Mouse (Mus musculus) CD4-positive helper T cell, adult 2 months (primary cell): ENCODE measurements around the gene Itga2.

Experiments used
- DNase-seq: peaks from one replicate; pipeline ENCODE4 v3.0.0-alpha.2; 2012; ENCODE audit warnings: low read depth, missing footprints, low spot score

The Itga2 gene

DNA sequence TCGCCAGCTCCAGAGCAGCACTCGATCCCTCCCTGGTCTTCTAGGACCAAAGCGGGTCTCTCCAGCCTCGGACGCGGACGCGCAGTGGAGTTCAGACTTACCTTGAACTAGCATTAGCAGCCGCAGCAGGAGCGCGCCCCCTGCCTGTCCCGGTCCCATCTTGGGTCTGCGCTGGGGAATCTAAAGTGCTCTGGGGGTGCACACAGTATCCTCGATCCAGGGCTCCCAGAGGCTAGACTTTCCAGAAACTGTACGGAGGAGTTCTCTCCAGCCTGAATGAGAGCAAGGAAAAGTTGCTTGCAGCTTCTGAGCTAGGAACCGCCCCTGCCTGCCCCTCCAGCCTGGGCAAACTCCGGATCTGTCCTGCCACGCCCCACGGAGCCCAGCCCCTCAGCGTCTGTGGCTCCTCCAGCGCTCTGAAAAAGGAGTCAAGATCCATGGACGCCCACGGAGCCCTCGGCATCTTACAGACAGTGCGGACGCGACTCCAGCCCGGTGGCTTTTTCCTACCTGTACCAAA, at the start of gene Itga2:
Gene Itga2 (minus strand): TSS at position 326 of the 520 bp plus-strand sequence.
- DNase-seq, result peak; percentile 80

DNA sequence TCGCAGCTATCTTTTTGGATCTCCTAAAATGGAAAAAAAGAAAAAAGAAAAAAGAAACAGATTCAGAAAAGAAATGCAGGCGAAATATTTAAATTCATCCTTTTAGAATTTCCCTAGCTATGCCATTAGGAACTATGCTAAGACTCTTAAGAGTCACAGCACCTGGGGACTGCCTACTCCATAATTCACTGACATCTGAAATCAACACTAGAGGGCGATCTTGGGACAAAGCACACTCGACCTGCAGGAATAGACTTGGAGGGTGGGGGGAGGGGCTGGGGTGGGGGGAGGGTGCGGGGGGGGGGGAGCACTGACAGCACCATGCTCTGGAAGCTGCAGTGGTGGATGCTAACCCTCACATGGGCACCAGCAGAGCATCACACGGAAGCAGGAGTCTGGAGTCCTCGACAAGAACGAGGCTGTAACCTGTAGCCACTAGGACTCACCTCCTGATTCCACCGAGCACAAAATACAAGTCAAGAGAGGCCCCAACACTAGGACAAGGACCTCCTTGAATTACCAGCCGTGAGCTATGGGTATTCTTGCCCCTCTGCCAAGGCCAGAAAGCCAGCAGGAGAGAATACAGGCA, 49.0 kb upstream of the Itga2 start:
- no peak for DNase-seq

DNA sequence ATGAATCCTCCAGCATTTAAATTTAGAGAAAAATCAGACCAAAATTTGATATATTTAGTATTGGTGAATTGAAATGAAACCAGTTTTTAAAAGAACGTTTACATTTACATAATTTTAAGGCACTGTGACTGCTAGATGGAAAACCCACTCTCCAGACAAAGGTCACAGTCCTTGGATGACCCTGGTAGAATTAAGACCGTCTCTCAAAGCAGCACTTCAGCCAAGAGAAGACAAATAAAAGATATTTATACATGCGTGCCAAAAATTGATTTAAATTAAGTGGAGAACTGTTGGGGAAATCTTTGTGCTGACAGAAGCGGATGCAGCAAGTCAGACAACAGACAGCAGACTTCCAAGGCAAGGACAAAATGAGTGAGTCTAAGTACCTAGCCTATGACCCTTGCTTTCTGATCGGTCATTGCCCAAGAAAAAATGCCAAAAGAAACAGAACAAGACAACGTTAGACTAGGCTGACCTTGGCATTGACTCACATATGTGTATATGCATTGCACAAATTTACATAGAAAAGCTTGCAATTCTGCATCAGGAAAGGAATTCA, 42.7 kb upstream of the Itga2 start:
- no peak for DNase-seq

DNA sequence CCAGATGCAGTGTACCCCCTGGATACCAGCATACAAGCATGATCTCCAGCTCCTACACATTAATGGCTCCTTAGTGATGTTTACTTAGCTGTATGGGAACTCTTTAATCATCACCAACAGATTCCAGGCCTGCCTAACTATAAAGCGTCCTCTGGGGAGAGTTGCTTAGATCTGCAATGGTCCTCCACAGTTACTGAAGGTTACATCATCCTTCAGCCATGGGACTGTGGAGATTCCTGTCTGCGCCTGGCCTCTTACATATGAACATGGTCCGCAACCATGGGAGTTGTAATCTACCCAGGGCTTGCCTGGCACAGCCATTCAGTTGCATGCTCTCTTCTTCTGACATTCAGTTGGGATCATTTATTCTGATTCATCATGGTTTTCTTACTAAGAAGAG, 40.0 kb upstream of the Itga2 start:
- DNase-seq, result no peak

DNA sequence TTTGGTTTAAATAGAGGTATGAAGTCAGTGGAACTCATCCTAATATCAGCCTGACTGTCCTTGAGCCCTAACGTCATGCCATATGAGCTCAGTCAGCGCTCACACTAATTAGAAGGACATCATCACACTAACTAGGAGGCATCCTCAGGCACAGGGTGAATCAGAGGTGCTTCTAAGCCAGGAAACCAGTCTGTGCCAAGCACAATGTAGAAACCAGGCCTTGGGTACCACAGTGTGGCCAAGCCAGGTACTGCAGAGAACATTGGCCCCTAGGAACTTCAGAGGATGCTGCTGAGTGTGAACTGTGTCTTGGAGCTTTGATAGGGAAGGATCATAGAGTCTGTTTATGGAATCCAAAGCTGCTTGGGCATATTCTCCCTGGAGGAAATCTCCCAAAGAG, 32.3 kb upstream of the Itga2 start:
- peak; percentile 75 for DNase-seq

DNA sequence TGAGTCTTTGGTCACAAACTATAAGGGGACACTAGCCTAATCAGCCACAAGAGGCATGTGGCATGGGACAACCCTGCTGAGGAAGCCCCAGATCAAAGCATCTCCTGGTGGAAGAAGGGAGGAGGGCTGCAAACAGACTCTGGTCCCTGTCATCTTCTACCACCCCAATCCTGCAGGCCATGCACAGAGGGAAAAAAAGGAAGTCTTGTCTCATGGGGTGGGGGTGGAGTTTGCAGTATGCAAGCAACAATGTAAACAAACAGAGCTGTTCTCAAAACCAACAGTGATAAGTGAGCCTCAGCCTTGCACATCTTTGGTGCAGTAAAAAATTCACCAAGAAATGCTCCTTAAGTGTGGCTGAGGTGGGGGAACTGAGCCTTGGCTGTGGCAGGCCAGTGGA, 22.6 kb upstream of the Itga2 start:
- DNase-seq, result no peak

DNA sequence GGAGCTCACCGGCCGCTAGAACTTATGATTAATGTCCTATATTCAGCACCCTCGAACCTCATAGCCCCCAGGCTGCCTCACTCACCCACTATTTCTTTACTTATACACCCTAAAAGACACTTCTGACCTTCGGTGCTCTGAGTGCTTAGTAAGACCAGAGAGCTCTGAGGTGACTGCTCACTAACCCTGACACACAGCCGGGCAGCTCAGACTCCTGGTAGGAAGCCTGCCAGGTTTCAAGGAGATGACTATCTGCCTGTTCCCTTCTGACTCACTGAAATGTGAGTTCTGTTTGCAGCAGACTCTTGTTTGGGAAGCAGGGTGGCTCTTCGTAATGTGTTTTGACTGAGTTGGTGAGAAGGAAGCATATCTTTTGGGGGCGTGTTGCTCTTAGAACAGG, 1.6 kb upstream of the Itga2 start:
- DNase-seq, result no peak

DNA sequence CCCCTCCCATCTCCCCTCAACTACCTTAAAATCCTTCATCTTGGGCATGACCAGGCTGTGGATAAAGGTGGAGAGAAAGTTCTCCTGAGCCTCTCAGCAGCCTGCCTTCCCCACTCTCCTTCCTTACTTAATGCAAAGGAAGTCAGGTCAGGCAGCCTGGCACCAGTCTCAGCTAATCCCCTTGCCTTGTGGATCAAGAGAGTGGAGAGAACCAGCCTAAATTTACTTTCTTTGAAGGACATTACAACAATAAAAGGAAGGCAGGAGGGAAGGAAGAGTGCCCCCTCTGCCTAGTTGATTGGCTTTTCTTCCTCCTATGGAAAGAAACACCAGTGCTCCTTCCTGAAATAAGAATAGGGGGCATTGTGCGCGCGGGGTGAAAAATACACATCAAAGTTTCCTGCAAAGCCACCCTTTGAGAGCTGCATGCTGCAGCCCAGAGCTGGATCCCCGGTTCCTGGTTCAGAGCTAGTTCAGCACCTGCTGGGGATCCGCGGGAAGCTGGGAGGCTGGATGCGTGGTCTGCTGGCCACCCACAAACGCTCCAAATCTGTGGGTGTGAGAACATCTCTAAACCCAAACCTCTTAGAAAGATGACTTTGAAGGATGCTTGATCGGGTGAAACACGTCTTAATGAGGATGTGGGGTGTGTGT, 777 bp downstream of the Itga2 start:
- no peak for DNase-seq

DNA sequence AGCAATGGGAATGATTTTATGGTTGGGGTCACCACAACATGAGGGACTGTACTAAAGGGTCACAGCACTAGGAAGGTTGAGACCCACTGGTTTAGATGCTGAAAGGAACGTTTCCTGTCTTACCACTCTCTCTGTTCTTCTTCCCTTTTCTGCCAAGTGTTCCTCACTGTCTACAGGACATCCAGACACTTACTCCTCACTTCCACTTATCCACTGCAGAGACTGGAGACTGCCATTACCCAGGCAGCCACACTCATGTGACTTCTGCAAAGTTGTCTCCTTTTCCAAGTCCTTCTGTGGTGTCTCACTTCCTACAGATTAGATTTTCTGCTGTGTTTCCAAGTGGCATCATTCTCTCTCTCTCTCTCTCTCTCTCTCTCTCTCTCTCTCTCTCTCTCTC, 7.1 kb downstream of the Itga2 start:
- DNase-seq, result no peak

DNA sequence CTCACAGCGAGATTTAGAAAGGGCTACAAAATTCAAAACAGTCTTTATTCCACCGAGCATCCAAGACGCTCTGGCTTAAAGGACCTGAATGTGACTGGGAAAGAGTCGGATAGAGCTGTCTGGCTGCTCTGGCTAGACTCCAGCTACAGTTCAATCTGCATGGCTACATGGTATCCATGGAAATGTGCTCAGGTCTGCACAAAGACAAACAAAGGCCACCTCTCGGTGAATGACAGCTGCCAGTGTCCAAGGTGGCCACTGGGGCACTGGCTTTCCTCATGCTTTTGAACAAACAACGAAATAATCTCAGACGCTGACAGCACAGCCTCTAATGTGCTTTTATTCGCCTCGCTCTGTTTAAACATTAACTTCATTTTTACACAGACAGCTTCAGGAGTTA, 8.6 kb downstream of the Itga2 start:
- DNase-seq, result no peak

DNA sequence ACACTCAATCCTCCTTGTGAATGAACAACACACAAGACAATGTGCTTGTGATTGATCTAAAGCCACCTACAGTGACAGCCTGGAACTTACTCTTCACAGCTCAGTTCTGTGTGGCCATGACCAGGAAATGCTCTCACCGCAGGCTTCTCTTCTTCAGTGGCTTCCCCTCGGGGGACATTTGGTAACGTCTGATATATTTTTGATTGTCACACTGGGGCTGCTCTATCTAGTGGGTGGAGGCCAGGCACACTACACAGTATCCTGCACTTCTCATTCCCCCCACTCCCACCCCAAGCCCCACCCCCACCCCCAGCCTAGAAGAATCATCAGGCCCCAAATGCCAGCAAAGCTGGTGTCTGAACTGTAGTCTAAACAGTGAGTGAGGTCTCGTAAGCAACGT, 16.1 kb downstream of the Itga2 start:
- DNase-seq, result peak; percentile 69

DNA sequence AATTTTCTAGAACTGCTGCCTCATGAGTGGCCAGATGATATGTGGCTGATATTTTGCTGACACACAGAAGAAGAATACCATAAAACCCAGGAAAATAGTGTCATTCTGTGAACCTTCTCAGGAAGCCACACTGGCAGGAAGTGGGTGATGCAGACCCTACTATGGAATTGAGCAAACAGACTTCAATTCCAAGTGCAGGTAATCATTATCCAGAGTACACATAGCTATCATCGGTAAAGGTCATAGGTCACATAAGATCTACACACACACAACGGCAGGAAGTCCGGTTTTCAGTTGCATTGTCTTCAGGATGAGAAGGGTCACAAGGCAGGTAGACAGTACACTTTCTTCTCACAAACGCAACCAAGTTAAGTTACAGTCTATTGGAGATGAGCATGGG, 16.9 kb downstream of the Itga2 start:
- DNase-seq, result no peak

DNA sequence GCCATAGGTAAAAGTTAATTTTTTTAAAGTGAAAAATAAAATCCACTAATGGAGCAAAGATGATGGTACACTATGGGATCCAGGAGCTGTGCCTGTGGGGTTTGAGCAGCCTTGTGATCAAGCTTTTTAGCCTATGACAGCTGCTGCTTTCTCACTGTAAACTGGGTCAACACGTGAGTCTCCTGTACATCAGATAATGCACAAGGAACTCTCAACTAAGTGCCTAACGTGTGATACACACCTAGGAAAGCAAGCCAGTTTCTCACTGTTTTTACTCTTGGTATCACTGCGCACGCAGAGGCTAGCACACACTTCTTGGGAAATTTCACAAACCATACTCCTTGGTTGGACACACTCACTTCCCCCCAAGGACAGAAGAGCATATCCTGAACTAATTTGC, 17.3 kb downstream of the Itga2 start:
- no peak for DNase-seq

DNA sequence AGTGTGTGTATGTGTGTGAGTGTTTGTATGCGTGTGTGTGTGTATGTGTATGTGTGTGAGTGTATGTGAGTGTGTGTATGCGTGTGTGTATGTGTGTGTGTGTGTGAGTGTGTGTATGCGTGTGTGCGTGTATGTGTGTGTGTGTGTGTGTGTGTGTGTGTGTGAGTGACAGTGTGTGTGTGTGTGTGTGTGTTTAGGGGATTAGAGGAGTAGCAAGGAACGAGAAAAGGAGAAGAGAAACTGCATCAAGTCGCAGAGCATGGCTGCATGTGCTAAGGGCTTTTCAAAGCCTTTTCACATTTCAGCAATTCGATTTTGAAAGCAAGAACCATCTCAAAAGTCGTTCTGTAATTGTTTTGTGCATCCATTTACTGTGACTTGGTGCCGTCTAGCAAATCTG, 21.3 kb downstream of the Itga2 start:
- DNase-seq, result no peak

DNA sequence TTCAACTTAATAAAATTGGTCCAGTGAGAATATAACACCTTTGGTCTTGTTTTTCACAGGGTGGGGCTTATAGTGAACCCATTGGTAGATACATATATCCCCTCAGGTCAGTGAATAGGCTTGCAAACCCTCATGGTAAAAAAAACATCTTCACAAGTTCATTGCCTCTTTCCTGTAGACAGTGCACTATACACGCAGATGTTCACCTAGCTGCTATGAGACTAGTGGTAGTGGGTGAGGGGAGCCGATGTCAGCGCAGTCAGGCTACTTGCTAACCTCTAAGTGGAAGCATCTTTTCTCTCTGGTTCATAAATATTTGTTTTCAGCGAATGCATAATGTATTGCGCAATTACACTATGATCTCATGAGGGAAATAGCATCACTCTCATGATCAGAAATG, 22.4 kb downstream of the Itga2 start:
- DNase-seq, result no peak

DNA sequence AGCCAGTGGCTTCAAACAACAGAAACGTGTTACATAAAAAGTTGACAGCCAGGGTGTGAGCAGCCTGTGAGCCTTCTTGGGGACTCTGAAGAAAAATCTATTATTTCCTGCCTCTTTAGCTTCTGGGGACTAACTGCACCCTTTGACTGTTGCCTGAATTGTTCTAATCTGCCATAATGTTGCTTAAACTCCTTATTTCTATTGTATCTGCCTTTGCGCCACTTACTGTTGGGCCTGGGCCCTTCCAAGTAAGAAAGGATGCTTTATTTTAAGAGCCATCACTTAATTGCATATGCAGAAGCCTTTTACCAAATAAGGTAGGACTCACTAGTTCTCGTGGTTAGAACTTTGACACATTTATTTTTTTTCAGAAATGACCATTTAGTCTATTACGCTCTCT, 24.0 kb downstream of the Itga2 start:
- no peak for DNase-seq

DNA sequence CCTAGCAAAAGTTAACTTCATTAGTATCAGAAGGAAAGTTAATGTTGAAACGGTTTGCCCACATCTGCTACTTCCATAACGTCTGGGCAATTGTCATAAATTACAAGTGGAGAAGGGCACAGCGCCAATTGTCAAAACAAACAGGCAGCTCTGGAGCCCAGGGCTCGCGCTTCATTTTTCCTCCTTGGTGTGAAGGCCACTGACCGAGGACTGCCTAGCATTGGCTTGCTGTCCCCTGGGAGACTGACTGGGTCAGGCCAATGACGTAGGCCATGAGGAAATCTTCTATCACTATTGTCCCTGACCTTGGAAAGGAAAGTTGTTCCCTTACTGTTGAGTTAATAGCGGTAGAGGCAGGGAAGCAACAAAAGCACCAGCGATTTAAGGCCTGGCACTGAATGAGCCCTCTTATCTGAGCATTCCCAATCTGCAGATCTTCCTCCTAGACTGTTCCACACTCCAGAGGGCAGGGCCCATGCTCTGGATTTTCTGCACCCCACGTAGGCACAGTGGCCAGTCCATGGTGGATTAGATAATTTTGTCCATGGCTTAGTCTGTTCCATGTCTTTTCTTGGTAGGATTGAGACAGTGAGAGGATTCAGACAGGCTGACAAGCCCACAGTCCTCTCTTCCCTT, 35.0 kb downstream of the Itga2 start:
- DNase-seq, result no peak

DNA sequence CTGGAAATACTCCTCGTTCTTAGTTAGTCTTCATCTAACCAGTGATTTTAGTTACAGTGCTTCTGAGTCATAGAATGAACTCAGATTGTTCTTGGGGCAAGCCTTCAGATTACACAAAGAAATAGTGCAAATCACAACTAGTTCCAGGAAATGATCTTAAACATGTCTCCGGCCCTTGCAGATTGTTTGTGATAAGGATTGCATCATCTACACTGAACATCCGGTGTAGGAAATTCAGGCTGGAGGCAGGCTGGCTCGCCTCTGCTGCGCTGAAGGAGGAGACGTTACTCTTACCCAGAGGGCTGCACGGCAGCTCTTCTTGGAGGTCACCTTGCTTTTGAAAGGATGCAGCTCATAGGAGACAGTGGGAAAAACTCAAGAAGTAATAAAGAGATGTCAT, 36.0 kb downstream of the Itga2 start:
- DNase-seq, result peak; percentile 80

DNA sequence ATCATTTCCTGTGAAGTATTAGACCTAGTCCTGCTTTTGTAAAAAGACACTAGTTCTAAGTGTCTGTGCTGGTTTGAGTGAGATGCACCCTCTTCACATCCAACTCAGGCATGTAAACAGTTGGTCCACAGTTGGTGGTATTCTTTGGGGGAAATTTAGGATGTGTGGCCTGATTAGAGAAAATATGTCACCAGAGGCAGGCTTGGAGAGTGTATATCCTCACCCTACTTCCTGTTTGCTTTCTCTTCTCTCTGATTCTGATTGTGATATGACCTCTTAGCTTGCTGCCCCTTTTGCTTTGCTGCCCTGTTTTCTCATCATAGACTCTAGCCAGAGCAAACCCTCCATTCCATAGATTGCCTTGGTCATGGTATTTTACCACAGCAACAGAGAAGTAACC, 37.2 kb downstream of the Itga2 start:
- DNase-seq, result peak; percentile 32

DNA sequence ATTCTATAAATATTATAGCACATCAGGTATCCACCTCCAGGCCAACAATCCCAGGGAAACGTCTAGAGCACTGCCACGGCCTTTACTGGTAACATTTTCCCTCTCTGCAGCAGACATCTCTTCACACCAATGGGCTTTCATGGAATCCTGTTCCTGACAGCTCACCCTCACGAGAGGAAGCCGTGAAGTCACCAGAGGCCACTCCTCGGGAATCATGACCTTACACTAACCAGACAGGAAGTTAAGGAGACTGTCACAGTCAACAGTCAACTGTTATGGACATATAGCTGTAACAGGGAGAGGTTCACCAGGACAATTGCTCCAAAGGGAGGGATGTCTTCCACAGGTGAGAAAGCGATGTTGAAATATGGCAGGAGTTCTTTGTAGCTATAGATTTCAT, 40.2 kb downstream of the Itga2 start:
- no peak for DNase-seq

DNA sequence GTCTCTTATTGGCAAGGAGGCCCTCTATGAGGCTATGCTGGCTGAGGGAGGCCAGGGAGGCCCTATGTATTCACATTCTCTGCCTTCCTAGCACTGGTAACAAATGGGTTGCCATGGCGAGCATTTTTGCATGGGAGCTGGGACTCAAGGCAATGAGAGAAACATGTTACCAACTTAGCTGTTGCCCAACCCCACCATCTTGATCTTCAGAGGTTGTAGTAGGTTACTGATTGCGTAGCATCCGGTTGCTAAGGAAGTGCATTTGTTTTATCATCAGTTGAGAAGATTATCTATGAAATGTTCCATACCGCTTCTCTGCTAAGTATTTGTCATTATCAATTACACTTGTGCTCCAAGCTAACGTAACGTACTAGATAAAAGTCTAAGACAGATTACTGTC, 44.2 kb downstream of the Itga2 start:
- peak; percentile 63 for DNase-seq

DNA sequence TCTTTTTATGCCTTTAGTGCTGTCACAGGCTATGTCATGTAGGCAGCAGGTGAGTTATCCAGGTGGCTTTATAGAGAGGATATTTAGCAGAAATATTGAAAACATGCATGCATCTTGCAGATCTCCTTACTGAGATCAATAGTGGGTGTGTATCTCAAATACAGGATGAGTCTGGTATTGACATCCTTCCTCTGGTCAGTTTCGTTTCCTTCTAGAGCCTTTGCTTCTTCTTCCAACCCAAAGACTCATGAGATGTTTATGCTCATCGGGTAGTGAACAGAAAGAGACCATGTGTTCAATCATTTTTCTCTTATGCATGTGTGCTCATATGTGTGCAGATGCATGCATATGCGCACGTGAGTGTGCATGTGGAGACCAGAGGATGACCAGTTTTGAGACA, 44.6 kb downstream of the Itga2 start:
- peak; percentile 51 for DNase-seq

DNA sequence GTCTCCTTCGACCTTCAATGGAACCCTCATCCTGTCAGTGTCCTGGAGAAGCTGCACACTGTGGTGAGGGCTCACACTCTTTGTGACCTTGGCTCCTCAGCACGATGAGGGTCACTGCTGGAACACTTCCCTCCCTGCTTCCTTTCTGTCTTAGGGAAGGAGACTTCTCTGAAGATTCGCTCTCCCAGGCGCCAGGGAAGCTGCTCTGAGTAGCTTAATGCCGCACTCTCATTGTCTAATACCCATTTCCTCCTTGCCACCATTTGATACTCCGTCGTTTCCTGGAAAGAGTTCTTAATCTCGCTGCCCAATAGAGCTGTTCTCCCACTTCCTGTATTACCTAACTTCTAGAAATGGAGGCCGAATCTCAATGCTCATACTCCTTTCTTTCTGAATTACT, 46.7 kb downstream of the Itga2 start:
- DNase-seq, result peak; percentile 16
